9 mouse cellular contexts compared by ENCODE assay signal in the genomic region with DNA sequence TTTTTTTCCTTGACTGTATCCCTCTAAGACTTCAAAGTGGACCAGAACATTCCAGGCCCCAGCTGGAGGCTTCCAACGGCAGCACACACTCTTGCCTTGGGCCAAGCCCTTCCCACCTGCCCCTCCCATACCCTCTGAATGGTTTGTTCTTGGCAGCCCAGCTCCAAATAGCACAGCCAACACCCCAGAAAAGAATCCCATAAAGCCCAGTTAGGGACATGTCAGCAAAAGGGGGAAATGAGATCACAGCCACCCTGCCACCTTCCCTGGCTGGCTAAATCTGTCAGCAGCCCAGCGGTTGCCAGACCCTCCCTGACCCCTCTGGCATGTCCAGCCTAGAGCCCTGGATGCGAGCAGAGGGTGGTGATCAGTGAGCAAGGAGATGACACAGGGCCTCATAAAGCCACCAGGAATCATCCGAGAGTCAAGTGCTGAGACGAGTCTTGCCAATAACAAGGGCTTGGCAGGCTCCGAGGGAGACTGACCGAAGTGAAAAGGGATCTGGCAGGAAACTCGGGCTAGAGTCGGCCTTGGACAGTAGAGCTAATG.
DNase-seq lines count a peak whose midpoint lies in the region; ATAC-seq lines count a peak whose summit lies in the region.
"Had no signal": no experiment of that assay in that cellular context is flagged by ENCODE, and none has a peak within 500 bp of the region (broad histone marks: within the 10 kb centered on the region; RNA-seq: fewer than 3 reads in every experiment).

No protein-coding gene starts in this region.

- H3K36me3 ChIP-seq in intestine, embryonic 15.5 days = no peaks in the 10 kb centered on the region
- no peaks in the 10 kb centered on the region for H3K36me3 ChIP-seq in intestine, embryonic 16.5 days (ENCODE audit: control insufficient read depth, insufficient read depth, low read length)
- no peaks in the 10 kb centered on the region for H3K36me3 ChIP-seq in heart, embryonic 12.5 days
- H3K36me3 ChIP-seq in forebrain, embryonic 16.5 days (ENCODE audit: control insufficient read depth, insufficient read depth) = no peaks in the 10 kb centered on the region
- H3K36me3 ChIP-seq: liver, embryonic 15.5 days had no signal

- H3K27ac ChIP-seq in intestine, embryonic 15.5 days = no peak overlapping the region
- no peak overlapping the region for H3K27ac ChIP-seq in intestine, embryonic 16.5 days (ENCODE audit: low read length)
- H3K27ac ChIP-seq in heart, embryonic 12.5 days (ENCODE audit: poor library complexity, severe bottlenecking) = peak overlapping the region; percentile 20; the same call in 1 of the 2 replicates
- H3K27ac ChIP-seq in forebrain, embryonic 16.5 days (ENCODE audit: low read length) = no peak overlapping the region
- H3K27ac ChIP-seq: liver, embryonic 15.5 days had no signal

- WGBS in intestine, embryonic 15.5 days = 64% methylated on average over 9 of the region's 9 CpGs
- WGBS in intestine, embryonic 16.5 days = 58% methylated on average over 9 of the region's 9 CpGs
- 52% methylated on average over 9 of the region's 9 CpGs for WGBS in heart, embryonic 12.5 days
- 66% methylated on average over 9 of the region's 9 CpGs for WGBS in forebrain, embryonic 16.5 days

- H3K4me1 ChIP-seq in intestine, embryonic 15.5 days (replicated peaks) = no peaks in the 10 kb centered on the region
- no peaks in the 10 kb centered on the region for H3K4me1 ChIP-seq in intestine, embryonic 16.5 days (ENCODE audit: control insufficient read depth, insufficient read depth, low read length)
- peaks cover 8% of the 10 kb centered on the region for H3K4me1 ChIP-seq in heart, embryonic 12.5 days (replicated peaks)
- no peaks in the 10 kb centered on the region for H3K4me1 ChIP-seq in forebrain, embryonic 16.5 days (replicated peaks; ENCODE audit: control insufficient read depth, insufficient read depth, low read length)
- H3K4me1 ChIP-seq: liver, embryonic 15.5 days had no signal

- H3K27me3 ChIP-seq in intestine, embryonic 15.5 days (replicated peaks) = no peaks in the 10 kb centered on the region
- H3K27me3 ChIP-seq in intestine, embryonic 16.5 days (replicated peaks; ENCODE audit: control insufficient read depth, insufficient read depth, low read length) = no peaks in the 10 kb centered on the region
- peaks cover 24% of the 10 kb centered on the region for H3K27me3 ChIP-seq in heart, embryonic 12.5 days (replicated peaks)
- no peaks in the 10 kb centered on the region for H3K27me3 ChIP-seq in forebrain, embryonic 16.5 days (replicated peaks; ENCODE audit: control insufficient read depth, insufficient read depth, low read length)
- H3K27me3 ChIP-seq: liver, embryonic 15.5 days had no signal

- ATAC-seq in intestine, embryonic 15.5 days = peak; percentile 43; the same call in 1 of the 2 replicates
- no peak for ATAC-seq in intestine, embryonic 16.5 days
- no peak for ATAC-seq in heart, embryonic 12.5 days (ENCODE audit: insufficient number of reproducible peaks, low FRiP score)
- ATAC-seq in forebrain, embryonic 16.5 days = no peak

- DNase-seq in adrenal gland, postnatal 36 days = peak; percentile 35 to 64
- DNase-seq in lung, postnatal 14 days = peak; percentile 79
- no peak for DNase-seq in thymus, postnatal 14 days
- no peak for DNase-seq in MN1 (ENCODE audit: low spot score)

- H3K4me3 ChIP-seq in intestine, embryonic 15.5 days (replicated peaks) = no peak overlapping the region
- no peak overlapping the region for H3K4me3 ChIP-seq in intestine, embryonic 16.5 days (ENCODE audit: low read length)
- H3K4me3 ChIP-seq in heart, embryonic 12.5 days = no peak overlapping the region
- no peak overlapping the region for H3K4me3 ChIP-seq in forebrain, embryonic 16.5 days (replicated peaks; ENCODE audit: low read length)
- H3K4me3 ChIP-seq: liver, embryonic 15.5 days had no signal

- H3K4me2 ChIP-seq in intestine, embryonic 15.5 days (replicated peaks) = no peak overlapping the region
- no peak overlapping the region for H3K4me2 ChIP-seq in intestine, embryonic 16.5 days (ENCODE audit: low read depth, low read length)
- H3K4me2 ChIP-seq in heart, embryonic 12.5 days = no peak overlapping the region
- H3K4me2 ChIP-seq in forebrain, embryonic 16.5 days (ENCODE audit: low read length) = no peak overlapping the region
- H3K4me2 ChIP-seq: liver, embryonic 15.5 days had no signal

- no peak overlapping the region for H3K9ac ChIP-seq in intestine, embryonic 15.5 days
- H3K9ac ChIP-seq in intestine, embryonic 16.5 days (ENCODE audit: low read depth, low read length) = no peak overlapping the region
- no peak overlapping the region for H3K9ac ChIP-seq in heart, embryonic 12.5 days
- no peak overlapping the region for H3K9ac ChIP-seq in forebrain, embryonic 16.5 days (replicated peaks; ENCODE audit: low read depth, low read length)
- H3K9ac ChIP-seq: liver, embryonic 15.5 days had no signal

- no peaks in the 10 kb centered on the region for H3K9me3 ChIP-seq in intestine, embryonic 15.5 days
- H3K9me3 ChIP-seq in intestine, embryonic 16.5 days (ENCODE audit: control insufficient read depth, low read length) = no peaks in the 10 kb centered on the region
- no peaks in the 10 kb centered on the region for H3K9me3 ChIP-seq in heart, embryonic 12.5 days (replicated peaks)
- H3K9me3 ChIP-seq in forebrain, embryonic 16.5 days (ENCODE audit: control insufficient read depth, low read length) = no peaks in the 10 kb centered on the region
- H3K9me3 ChIP-seq: liver, embryonic 15.5 days had no signal

Comparison
In these comparisons a context has a peak if more than half of its experiments do, and no peak if none do; other contexts are left out.
1. DNase-seq: peak in adrenal gland, postnatal 36 days (2 of 2) and lung, postnatal 14 days (single experiment); none in thymus, postnatal 14 days (single experiment) and MN1 (single experiment).